ENCODE assay signal across 21 mouse cellular contexts in genomic region chr6:33998590-33998989, GRCm38 (mm10). TPM values are rescaled to one million over a fixed set of nuclear protein-coding genes. Genes with fewer than 3 reads are reported as not detected.
"Had no signal": no experiment of that assay in that cellular context is flagged by ENCODE, and none has a peak within 500 bp of the region (broad histone marks: within the 10 kb centered on the region; RNA-seq: fewer than 3 reads in every experiment).

No protein-coding gene starts in this region.

- H3K9ac ChIP-seq: hindbrain, embryonic 15.5 days; liver, embryonic 14.5 days; liver, postnatal 0 days; lung, embryonic 14.5 days; neural tube, embryonic 13.5 days; stomach, embryonic 15.5 days had no signal

- H3K36me3 ChIP-seq: hindbrain, embryonic 15.5 days; neural tube, embryonic 13.5 days; stomach, embryonic 15.5 days had no signal

- ATAC-seq: intestine, postnatal 0 days; liver, postnatal 0 days; lung, postnatal 0 days; midbrain, embryonic 16.5 days had no signal

- H3K4me1 ChIP-seq: hindbrain, embryonic 15.5 days; stomach, embryonic 15.5 days had no signal

- H3K4me3 ChIP-seq: hindbrain, embryonic 15.5 days; left cerebral cortex, adult 2 months; myocyte; neural tube, embryonic 13.5 days; stomach, embryonic 15.5 days had no signal

- DNase-seq: layer of hippocampus, postnatal 36 days; liver, postnatal 0 days; lung, embryonic 14.5 days; retina, postnatal 1 day; right cerebral cortex, postnatal 25 days; spleen, adult 18-20 months; thymus, postnatal 4 days had no signal

- H3K4me2 ChIP-seq: hindbrain, embryonic 15.5 days; lung, embryonic 14.5 days; neural tube, embryonic 13.5 days; stomach, embryonic 15.5 days had no signal

- H3K27ac ChIP-seq: hindbrain, embryonic 15.5 days; left cerebral cortex, adult 2 months; liver, embryonic 14.5 days; macrophage; neural tube, embryonic 13.5 days; stomach, embryonic 15.5 days had no signal

- H3K9me3 ChIP-seq: hindbrain, embryonic 15.5 days; neural tube, embryonic 13.5 days; stomach, embryonic 15.5 days had no signal

- H3K27me3 ChIP-seq: hindbrain, embryonic 15.5 days; neural tube, embryonic 13.5 days; stomach, embryonic 15.5 days had no signal

RNA-seq across cellular contexts. Expression of gene Lrguk, which starts 30.7 kb away (rescaled TPM):
- total RNA-seq: megakaryocyte, adult 5-6 weeks; monocyte, adult 5-6 weeks; neutrophil, adult 5-6 weeks had no signal
- polyA plus RNA-seq: liver, adult 2 months had no signal
